Comparison of ENCODE assay signal across 10 mouse cellular contexts in genomic region chr4:133879145-133879902, GRCm38 (mm10). TPM values are rescaled to one million over a fixed set of nuclear protein-coding genes. Genes with fewer than 3 reads are reported as not detected.
DNase-seq lines count a peak whose midpoint lies in the region; ATAC-seq and TF ChIP-seq lines count a peak whose summit lies in the region.
"Had no signal": no experiment of that assay in that cellular context is flagged by ENCODE, and none has a peak within 500 bp of the region (broad histone marks: within the 10 kb centered on the region; RNA-seq: fewer than 3 reads in every experiment).

No protein-coding gene starts in this region.

- peaks cover 46% of the 10 kb centered on the region for H3K4me1 ChIP-seq in heart, embryonic 12.5 days (replicated peaks)
- H3K4me1 ChIP-seq in liver, adult 2 months (ENCODE audit: control insufficient read depth, insufficient read depth, low read length): peaks cover 26% of the 10 kb centered on the region

- peaks cover 4% of the 10 kb centered on the region for H3K36me3 ChIP-seq in heart, embryonic 12.5 days
- H3K36me3 ChIP-seq in liver, adult 2 months (ENCODE audit: control insufficient read depth, insufficient read depth, low read length): no peaks in the 10 kb centered on the region
- H3K36me3 ChIP-seq: heart, embryonic 15.5 days had no signal

- H3K27ac ChIP-seq in heart, embryonic 12.5 days (ENCODE audit: poor library complexity, severe bottlenecking): no peak overlapping the region
- H3K27ac ChIP-seq in liver, adult 2 months (replicated peaks; ENCODE audit: insufficient read depth, low read depth, low read length): peak overlapping the region; percentile 70
- H3K27ac ChIP-seq: heart, embryonic 15.5 days had no signal

- no peak overlapping the region for H3K4me3 ChIP-seq in heart, embryonic 12.5 days
- H3K4me3 ChIP-seq in liver, adult 2 months (ENCODE audit: insufficient read depth, low read depth, low read length): no peak overlapping the region
- H3K4me3 ChIP-seq: heart, embryonic 15.5 days; megakaryocyte, embryonic 14.5 days had no signal

- no peak for DNase-seq in heart, adult 8-10 months (ENCODE audit: low spot score)
- DNase-seq in ES-CJ7 (ENCODE audit: low read depth, low spot score): peak; percentile 90
- peak; percentile 92 for DNase-seq in liver, adult 2 months (ENCODE audit: extremely low read depth, low read depth, low spot score)
- peak; percentile 63 to 66 for DNase-seq in spleen, postnatal 36 days (ENCODE audit: low spot score in 2 of 2)
- DNase-seq in layer of hippocampus, postnatal 10 days (ENCODE audit: low spot score in 2 of 2): no peak
- no peak for DNase-seq in right cerebral cortex, postnatal 25 days

- no peaks in the 10 kb centered on the region for H3K9me3 ChIP-seq in heart, embryonic 12.5 days (replicated peaks)
- H3K9me3 ChIP-seq: heart, embryonic 15.5 days; megakaryocyte, embryonic 14.5 days had no signal

- TF ChIP-seq CTCF in liver, adult 2 months (IDR thresholded peaks at IDR 0.05; ENCODE audit: low read depth, low read length): no peak

- peak; percentile 34; the same call in 1 of the 2 replicates for ATAC-seq in heart, embryonic 12.5 days (ENCODE audit: insufficient number of reproducible peaks, low FRiP score)
- no peak for ATAC-seq in cerebellum, adult (ENCODE audit: insufficient number of reproducible peaks, low FRiP score, low TSS enrichment)

- H3K79me2 ChIP-seq in liver, adult 2 months (ENCODE audit: control insufficient read depth, insufficient read depth, low read length): peaks cover 4% of the 10 kb centered on the region; the same call in 1 of the 2 replicates

- TF ChIP-seq POLR2A in liver, adult 2 months (IDR thresholded peaks at IDR 0.05; ENCODE audit: extremely low read depth, insufficient read depth, low read length): no peak

- no peaks in the 10 kb centered on the region for H3K27me3 ChIP-seq in heart, embryonic 12.5 days (replicated peaks)
- H3K27me3 ChIP-seq in liver, adult 2 months (ENCODE audit: control insufficient read depth, insufficient read depth, low read length): no peaks in the 10 kb centered on the region
- H3K27me3 ChIP-seq: heart, embryonic 15.5 days had no signal

- H3K4me2 ChIP-seq in heart, embryonic 12.5 days: no peak overlapping the region
- H3K4me2 ChIP-seq: heart, embryonic 15.5 days had no signal

- WGBS in heart, embryonic 12.5 days: 44% methylated on average over 12 of the region's 12 CpGs
- WGBS in liver, adult 2 months: 30% methylated on average over 12 of the region's 12 CpGs

- H3K9ac ChIP-seq in heart, embryonic 12.5 days: no peak overlapping the region
- H3K9ac ChIP-seq in liver, adult 2 months (ENCODE audit: low read depth, low read length): no peak overlapping the region
- H3K9ac ChIP-seq: heart, embryonic 15.5 days had no signal

RNA-seq across cellular contexts. Expression of gene Rps6ka1, which starts 8.3 kb away (rescaled TPM):
- polyA plus RNA-seq in heart, embryonic 12.5 days (2016; fragmentation: Nextera tagmentation; extraction: Ambion mirVana): 21.7 and 23.5 TPM in 2 replicates
- total RNA-seq in heart, adult 8-10 months (2022): 1 to 10 TPM; 4.0 to 6.5 (median 4.7) TPM
- total RNA-seq in liver, adult 2 months (2014; rRNA removed): 4.1 and 5.1 TPM in 2 replicates
- 8.6 and 16.9 TPM in 2 replicates for polyA plus RNA-seq in liver, adult 2 months (2012; rRNA removed)
- total RNA-seq in layer of hippocampus, postnatal 10 days (2021): 10 to 100 TPM; 18.2 TPM

Comparison
In these comparisons a context has a peak if more than half of its experiments do, and no peak if none do; other contexts are left out.
1. DNase-seq: peak in ES-CJ7 (single experiment), liver, adult 2 months (single experiment) and spleen, postnatal 36 days (2 of 2); none in heart, adult 8-10 months (single experiment), layer of hippocampus, postnatal 10 days (0 of 2) and right cerebral cortex, postnatal 25 days (single experiment).